Mouse (Mus musculus): ENCODE results near the gene Sfxn2. TPM values are rescaled to one million over a fixed set of nuclear protein-coding genes. Genes with fewer than 3 reads are reported as not detected.
A peak's percentile ranks its signal among the peaks of the same experiment; 100 is the strongest.

The Sfxn2 gene
- total RNA-seq (2022), result 1 to 10 TPM; 1.6 to 3.0 (median 2.8) TPM

- DNase-seq (ENCODE audit: low spot score in 2 of 2), result peak; percentile 86 to 95
Observed at GRCm38 (mm10) chr19:46572951-46573937, at the start of gene Sfxn2, which contains the start of gene Arl3. Gene Sfxn2 (plus strand): TSS chr19:46573365. Gene Arl3 (minus strand): TSS chr19:46573198.

DNA sequence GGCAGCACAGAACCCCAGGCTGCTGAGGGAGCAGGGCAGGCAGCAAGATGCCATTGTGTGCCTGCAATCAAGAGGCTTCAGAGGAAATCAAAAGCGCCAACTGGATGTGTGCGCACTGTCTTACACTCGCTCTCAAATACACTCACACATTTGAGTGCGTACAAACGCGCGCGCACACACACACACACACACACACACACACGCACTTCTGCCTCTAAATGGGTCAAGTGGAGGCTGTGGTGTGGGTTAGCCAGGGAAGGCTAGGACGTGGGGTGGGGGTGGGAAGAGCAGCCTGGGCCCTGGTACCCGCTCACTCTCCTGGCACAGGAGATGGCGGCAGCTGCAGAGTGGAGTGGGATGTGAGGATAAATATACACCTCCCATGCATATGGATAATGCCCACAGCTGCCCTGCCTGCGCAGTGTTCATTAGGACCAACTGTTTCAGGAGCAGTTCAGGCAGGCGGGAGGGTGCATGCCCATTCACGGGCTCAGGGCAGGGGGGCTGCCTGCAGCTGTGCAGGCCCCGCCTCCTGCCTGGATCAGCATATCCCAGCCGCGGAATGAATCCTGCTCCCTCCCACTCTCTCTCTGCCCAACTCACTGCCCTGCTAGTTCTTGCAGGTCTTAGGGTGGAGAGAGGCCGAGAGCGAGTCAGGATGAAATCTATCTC, 49.5 kb upstream of the Sfxn2 start:
- DNase-seq (ENCODE audit: low spot score in 2 of 2), result no peak

- DNase-seq (ENCODE audit: low spot score in 2 of 2), result no peak
Observed at GRCm38 (mm10) chr19:46524152-46524544, 49.0 kb upstream of the Sfxn2 start.

GRCm38 (mm10) chr19:46524601-46525321, 48.4 kb upstream of the Sfxn2 start:
- peak; percentile 47 to 49 for DNase-seq (ENCODE audit: low spot score in 2 of 2)

- no peak for DNase-seq (ENCODE audit: low spot score in 2 of 2)
Observed at GRCm38 (mm10) chr19:46525691-46526631, 47.2 kb upstream of the Sfxn2 start.

GRCm38 (mm10) chr19:46527632-46528528, 45.3 kb upstream of the Sfxn2 start:
- DNase-seq (ENCODE audit: low spot score in 2 of 2), result no peak

DNA sequence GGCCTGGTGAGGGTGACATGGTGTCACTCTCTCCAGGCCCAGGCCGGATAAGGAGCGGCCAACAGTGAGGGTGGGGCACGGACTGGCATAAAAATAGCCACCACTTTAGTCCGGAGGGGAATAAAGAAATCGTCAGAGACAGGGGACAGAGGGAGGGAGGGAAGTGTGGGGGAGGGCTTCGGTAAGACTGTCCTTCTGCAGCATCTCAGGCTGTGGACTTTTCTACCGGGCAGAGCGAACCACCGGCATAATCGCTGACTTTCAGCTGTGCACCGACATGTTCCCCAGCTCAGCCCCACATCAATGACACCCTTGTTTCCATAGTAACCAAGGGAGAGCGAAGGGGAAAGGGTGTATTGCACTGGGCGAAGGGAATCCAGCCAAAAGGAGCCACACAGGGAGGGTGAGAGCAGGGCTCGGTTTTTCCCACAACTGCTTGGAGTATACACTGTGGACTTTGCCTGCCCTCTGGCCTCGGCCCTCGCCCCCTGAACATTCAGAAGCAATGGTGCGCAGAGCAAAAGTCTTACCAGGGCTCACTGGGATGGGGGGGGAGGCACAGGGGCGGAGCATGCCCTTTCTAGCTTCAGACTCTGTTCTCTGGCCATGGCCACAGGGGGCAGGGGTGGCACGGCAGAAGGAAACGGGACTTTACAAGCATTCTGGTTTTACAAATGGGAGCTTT, 44.5 kb upstream of the Sfxn2 start:
- DNase-seq (ENCODE audit: low spot score in 2 of 2), result no peak

DNA sequence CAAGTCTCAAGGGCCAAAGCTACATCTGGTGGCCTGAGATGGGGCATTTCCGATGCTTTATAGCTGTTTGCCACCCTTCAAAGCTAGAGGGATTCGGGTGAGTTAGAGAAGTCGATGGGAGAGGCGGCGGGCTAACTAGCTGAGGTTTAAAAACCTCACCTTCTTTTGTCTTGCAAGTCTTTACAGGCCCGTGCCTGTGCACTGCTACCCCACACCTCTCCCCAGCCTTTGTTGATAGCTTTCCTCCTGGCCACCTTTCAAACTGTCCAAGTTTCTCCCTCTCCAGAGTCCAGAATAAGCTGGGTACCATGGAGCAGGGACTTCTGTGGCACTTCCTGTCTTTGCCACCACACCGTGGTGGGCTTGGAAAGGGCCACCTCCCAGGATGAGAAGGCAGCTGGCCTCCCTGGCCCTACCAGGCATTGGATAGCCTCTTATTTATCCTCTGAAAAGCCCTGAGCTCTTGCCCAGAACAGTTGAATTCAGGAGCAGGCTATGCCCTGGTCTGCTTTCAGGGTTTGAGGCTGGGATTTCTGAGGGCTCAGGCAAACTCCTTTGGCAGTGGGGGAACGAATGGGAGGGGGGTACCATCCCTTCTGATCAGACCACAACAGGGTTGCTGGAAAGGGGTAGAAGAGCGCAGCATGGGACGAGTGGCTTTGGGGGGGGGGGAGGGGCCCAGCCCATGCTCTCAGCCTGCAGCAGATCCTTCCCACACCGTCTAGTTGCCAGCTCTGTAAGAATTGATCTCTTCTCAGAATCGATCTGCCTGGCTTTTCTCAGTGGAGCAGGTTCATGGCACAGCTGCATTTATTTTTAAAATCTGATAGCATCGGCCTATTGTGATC, 43.3 kb upstream of the Sfxn2 start:
- DNase-seq (ENCODE audit: low spot score in 2 of 2), result no peak

DNA sequence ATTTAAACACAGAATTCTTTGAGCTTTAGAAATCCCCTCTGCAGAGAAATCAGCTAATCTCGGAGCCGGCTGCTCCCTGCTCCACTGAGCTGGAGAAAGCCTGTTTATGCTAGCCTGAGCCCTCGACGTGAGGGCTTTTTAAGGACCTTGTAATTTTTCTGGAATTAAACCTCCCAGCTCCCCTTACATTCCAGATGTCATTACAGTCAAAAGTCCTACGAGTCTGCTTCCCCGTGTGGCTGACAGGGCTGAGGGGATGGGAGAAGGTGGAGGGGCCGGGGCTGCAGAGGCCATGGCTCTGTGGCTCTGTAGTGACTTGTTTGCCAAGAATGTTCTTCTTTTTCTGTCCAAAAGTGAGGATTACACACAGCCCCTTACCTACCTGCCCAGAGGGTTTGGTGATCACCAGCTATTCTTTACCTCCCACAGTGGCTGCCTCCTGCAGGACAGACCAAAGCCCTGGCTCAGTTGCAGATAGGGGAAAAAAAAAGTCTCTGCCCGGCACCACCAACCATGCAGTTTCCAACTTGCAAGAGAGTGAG, 42.6 kb upstream of the Sfxn2 start:
- DNase-seq (ENCODE audit: low spot score in 2 of 2), result no peak

DNA sequence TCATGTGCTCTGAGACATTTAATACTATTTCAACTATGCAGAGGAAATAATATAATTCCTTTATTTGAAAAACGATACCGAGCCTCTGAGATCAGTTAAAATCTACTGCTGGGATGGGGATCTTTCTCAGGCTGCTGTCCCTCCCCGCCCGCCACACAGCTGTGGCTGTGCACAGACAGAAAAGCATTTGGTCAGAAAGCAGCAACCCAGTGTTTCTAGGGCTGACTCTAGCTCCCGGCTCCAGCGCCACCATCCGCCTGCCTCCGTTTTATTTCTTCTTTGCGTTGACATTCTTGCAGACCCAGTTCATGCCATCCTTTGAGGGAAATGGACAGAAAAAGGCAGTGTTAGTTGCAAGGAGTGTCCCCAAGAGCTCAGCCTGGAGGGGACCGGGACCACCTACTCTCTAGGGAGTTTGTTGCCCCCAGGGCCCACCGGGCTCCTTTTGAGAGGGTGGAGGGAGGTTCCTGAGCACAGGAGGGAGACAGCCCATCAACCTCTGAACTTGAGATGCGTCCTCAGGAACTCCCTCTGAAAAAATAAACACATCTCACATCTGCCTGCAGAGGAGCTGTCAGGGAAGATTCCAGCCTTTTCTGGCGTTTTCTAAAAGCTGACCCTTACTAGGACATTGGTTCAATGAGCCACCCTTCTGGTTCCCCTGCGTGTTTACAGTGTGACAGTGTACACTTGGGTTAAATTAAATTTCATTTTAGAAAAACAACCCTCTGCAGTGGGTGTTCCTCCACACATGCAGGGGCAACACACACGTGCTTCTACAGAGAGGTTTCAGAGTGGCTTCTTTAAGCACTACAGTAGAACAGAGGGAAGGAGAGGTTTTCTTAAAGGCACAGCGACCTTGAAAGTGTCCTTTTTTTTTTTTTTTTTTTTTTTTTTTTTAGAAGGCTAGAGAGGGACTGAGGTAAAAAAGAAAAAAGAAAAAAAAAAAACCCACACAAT, 41.8 kb upstream of the Sfxn2 start:
- DNase-seq (ENCODE audit: low spot score in 2 of 2), result no peak

DNA sequence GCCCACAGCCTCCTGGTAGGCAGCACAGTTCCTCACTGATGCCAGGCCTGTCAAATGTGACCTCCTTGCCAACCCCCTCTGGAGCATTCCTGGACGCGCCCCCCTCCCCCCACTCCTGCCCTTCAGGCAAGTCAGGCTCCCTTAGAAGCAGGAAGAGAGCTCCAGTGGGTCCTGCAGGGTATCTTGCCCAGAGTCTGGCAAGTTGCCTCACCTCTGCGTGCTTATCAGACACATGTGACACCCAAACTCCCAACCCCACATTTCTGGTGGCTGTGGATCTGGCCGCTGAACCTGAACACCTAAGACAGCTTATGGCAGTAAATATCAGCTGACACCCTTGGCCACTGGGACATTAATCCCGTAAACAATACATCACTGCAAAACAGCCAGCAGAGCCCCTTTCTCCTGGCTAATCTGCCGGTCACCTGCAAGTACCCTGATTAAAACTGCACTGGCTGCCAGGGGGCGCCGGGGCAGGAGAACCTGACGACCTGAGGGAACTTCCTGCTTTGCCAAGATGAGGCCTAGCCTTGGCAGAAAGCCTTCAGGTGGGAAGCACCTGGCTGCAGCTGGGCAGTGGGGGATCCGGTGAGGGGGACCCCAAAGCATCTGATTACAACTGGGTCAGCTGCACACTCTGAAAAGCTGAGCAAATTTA, 41.0 kb upstream of the Sfxn2 start:
- DNase-seq (ENCODE audit: low spot score in 2 of 2), result no peak

- DNase-seq (ENCODE audit: low spot score in 2 of 2), result no peak
Observed at GRCm38 (mm10) chr19:46533066-46533465, 40.1 kb upstream of the Sfxn2 start.

DNA sequence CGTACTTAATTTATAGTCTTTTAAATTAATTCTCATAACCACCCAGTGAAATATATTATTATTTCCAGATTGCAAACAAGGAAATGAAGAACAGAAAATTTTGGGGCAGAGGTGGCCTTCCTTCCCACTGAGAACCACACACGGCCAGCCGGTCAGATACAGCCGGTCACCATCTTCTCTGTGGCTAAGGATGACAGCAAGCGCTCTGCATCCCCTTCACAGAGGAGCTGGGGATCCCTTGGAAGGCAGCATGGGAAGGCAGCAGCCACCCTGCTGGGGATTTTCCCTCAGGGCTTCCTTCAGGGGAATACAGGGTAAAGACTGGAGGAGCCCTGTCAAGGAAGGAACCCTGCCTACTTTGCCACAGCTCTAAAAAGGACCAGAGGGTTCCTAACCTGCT, 39.6 kb upstream of the Sfxn2 start:
- DNase-seq (ENCODE audit: low spot score in 2 of 2), result no peak

DNA sequence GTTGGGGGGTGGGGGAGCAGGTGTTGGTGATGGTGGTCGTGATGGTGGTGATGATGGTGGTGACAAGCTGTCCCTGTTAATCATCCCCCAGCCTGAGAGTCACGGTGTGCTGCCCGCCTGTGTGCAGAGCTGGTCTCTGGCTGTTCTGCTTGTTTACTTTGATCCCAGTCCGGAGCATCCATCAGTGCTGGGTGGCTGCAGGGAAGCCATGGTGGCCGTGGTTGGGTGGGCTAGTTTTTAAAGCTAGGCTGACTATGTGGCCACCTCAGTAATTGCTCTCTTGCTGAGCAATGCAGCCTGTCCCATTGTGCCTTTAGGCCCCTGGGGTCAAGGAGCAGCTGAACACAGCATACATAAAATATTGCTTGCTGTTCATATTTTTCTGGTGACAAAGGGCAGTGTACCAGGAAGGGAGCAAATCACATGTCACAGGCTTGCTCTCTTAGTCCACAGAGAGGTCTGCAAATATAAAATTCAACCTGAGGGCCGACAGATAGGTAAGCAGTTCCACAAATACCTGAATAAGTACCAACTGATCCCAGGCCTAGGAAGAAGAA, 38.5 kb upstream of the Sfxn2 start:
- DNase-seq (ENCODE audit: low spot score in 2 of 2), result no peak

- DNase-seq (ENCODE audit: low spot score in 2 of 2), result no peak
Observed at GRCm38 (mm10) chr19:46537357-46537756, 35.8 kb upstream of the Sfxn2 start.

DNA sequence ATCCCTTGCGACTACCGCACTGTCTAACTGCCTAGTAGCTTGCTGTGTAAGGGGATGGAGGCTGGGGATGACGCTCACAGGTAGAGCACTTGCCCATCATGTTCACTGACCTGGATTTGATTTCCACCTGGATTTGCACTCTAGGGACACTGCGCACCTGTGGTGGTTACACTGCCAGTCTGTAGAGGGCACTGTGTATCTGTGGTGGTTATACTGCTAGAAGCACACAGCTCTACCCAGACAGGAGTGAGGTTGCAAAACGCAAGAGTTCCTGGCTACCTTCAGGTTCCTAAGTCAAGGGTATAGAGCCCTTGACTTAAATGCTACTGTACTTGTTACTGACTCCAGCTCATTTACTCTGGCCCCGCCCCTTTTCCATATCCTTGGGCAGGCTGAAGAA, 35.0 kb upstream of the Sfxn2 start:
- DNase-seq (ENCODE audit: low spot score in 2 of 2), result no peak

Data from gastrocnemius, adult 8-10 months (tissue).